Mouse (Mus musculus): ENCODE measurements around the gene Eif4enif1.
A peak's percentile ranks its signal among the peaks of the same experiment; 100 is the strongest.
"Not testable (repeated sequence)": the region's sequence is repeated elsewhere in the genome, so short reads cannot be mapped to it uniquely, and the experiment has no call there.

Eif4enif1 gene

DNA sequence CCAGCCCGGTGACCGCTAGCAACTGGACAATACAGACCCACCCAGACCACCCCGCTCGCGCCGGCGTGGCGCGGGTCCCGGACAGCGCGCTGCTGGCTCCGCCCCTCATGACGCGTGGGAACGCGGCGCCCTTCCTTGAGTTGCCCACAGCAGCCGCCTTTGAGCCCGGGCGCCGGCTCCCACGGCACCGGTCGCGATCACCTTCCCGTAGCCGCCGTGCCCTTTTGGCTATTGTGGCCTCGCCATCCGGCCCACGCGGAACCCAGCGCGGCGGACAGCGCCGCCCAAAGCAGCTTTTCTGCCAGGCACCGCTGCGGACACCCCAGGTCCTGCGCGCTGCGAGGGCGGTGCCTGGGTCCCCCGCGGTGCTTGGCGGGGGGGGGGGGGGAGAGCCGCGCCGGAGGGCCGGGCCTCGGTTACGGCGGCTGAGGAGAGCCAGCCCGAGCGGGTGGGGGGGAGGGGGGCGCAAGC is at the start of gene Eif4enif1:
TSS of gene Eif4enif1 (plus strand) at position 162 of the 471 bp plus-strand sequence.
- peak; percentile 91 for DNase-seq

DNA sequence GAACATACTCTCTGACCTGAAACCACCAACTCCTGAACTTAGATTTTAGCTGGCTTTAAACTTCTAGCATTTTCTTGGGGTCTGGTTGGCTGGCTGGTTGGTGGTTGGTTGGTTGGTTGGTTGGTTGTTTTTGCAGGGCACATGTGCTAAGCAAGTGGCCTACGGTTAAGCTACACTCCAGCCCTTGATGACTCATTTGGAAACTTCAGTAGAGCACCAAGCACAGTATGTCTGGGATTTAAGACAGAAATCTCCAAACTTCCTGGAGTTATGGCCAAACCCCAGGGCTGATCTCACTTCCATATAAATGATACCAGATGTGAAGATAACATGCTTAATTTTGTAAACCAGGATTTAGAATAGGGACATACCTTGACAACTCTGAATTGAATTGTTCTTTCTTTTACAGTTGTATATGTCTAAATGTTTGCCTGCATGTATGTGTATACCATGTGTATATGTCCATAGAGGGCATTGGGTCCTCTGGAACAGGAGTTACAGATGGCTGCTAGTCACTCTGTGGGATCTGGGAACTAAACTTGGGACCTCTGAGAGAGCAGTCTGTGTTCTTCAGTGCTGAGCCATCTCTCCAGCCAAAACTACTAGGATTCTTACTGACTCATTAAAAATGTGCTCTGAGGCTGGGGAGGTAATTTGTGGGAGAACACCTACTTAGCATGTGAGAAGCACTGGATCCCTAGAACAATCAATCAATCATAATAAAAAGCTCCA is 48.4 kb upstream of the Eif4enif1 start:
- DNase-seq: peak; percentile 73

DNA sequence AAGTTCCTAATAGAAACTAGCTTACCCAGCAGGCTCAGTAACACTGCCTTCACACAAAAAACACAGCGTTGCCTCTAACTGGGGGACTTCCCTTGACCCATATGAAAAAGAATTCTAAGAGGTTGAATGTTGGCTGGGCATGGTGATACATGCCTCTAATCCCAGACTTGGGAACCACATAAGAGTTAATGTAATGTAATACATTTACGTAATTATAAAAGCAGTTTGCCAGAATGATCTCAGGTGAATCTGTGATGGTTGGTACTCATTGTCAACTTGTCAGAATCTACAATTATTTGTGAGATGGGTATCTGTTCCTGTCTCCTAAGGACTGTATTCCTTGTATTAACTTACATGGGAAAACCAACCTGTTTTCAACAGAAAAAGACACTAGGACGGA is 45.2 kb upstream of the Eif4enif1 start:
- not testable (repeated sequence) for DNase-seq

DNA sequence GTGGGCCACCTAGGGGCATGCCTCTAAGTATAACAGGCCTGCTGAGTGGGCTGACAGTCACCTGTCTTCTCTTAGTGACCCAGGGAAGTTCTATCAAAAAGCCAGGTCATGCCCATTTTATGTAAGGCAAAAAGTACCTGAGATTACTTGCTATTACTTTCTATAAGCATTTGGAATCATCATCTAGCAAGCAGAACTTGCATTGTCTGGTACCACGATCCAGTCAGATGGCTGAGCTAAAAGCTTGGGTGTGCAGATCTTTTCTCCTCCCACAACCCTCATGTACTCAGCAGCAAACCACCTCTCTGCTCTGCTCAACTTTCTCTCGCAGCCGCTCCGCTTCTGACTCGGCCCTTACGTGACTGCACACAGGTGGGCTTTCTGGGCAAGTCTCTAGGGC is 44.2 kb upstream of the Eif4enif1 start:
- peak; percentile 61 for DNase-seq

DNA sequence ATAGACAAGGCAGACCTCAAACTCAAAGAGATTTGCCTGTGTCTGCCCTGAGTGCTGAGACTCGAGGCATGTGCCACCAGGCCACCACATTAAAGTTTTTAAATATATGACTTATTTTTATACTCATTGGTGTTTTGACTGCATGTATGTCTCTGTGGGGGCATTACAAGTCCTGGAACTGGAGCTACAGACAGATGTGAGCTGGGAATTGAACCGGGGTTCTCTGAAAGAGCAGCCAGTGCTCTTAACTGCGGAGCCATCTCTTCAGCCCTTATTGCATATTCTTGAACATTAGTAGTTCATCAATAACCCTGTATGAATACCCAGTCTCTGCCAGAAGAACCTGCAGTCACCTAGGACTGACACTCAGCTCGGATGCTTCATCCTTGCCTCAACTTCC is 43.4 kb upstream of the Eif4enif1 start:
- not testable (repeated sequence) for DNase-seq

DNA sequence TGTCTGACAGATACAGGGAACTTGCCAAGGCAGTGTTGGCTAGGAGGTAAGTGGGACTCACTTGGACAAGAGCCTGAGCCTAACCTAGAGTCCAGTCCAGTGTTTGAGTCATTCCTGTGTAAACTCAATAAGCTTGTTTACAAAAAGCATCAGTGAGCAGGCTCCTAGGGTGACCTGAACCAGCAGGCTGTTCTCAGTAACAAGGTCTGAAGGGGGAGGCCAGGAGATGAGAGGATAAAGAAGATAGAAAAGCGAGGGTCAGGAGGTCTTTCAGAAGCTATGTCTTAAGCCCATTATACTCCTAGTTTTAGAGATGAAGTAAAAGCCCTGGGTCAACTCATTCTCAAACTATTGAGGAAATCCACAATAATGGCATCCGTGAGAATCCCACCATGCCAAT is 40.8 kb upstream of the Eif4enif1 start:
- peak; percentile 59 for DNase-seq

DNA sequence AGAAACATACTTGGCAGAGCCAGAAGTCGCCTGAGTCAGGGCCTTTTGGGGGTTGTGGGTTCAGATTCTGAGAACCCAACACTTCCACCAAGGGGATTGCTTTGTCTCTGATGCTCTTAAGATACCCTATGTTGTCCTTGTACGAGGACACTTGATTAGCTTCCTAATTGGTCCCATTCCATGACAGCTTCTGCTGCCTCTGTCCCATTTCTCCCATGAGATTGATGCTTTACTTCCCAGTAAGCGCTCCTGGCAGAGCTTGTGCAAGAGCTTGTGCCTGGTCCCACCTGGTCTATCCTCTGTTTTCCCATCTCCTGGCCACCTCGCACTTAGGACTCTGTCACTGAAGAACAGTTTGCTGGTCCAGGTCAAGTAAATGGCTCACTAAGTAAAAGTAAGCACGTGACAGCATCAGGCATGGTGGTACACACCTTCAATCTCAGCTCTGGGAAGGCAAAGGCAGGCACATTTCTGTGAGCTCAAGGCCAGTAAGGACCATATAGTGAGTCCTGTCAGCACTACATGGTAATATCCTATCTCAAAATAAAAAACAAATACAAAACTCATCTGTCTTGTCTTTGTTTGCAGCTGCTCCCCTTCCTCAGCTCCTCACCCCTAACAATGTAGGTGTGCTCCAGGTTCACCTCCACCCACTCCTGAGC is 39.8 kb upstream of the Eif4enif1 start:
- DNase-seq: peak; percentile 72

DNA sequence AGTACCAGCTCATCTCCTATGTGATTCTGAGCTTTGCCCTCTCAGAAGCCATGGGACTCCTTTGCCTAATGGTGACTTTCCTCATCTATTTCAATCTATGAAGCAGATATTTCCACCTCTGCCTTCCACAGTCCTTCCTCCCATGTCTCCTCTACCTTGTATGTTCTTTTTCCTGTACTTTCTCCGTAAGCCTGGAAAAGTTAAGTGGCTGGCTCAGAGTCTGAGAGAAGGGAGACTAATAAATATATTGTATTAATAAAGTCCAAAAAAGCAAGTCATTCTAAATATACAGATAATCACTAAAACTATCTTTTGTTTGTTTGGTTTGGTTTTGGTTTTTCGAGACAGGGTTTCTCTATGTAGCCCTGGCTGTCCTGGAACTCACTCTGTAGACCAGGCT is 39.1 kb upstream of the Eif4enif1 start:
- not testable (repeated sequence) for DNase-seq

DNA sequence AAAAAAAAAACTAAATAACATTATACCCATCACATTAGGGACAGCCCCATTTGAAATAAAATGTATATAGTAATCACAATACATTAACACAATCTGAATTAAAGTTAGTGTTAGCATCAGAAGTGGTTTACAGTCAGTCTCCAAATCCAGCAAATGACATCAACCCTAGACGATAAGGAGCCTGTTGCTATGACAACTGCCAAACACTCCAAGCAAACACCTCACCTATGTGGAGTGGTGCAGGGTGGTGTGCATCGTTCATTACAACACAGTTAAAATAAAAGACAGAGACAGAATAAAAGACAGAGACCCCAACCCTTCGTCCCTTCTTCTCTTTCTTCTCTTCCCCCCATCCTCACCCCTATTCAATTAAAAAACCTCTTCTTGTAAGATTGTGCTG is 38.5 kb upstream of the Eif4enif1 start:
- DNase-seq: not testable (repeated sequence)

DNA sequence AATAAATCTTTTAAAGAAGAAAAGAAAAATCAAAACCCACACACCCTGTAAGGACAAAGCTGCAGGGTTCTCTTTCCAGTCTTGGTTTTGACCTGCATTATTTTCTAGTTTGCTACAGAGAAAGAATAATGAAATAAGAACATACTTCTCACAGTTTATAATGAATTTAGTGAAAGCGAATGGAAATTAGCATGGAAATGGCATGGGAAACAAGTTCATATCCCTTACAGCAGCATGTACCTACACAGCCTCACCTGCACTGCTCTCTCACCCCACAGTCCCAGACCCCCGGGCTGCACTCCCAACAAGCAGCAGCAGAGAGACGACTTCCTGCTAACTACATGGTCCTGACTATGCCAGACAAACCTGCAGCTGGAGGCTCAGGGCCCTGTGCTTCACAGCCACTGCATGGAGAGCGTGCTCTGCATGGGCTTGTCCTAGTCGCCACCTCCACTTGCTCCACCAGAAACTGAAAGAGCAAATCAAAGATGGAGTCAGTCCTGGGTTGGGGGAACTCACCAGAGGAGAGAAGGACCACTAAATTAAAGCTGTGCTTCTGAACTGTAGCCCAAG is 36.9 kb upstream of the Eif4enif1 start:
- DNase-seq: not testable (repeated sequence)

DNA sequence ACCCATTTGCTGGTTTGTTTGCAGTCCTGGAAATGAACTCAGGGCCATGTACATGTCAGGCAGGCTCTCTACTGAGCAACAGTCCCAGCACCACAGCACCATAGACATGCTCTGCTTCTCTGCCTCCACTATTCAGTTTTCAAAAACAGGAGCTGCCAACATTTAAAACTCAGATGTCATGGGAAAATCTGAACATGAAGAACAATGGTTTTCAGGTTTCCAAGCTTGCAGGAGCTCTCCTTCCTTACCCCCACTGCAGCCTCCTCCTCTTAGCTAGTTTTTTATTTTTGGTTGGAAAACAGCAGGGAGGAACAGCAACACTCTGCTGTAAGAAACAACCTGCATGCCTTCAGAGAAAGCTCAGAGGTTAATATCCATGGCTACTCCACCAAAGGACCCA is 35.9 kb upstream of the Eif4enif1 start:
- not testable (repeated sequence) for DNase-seq

DNA sequence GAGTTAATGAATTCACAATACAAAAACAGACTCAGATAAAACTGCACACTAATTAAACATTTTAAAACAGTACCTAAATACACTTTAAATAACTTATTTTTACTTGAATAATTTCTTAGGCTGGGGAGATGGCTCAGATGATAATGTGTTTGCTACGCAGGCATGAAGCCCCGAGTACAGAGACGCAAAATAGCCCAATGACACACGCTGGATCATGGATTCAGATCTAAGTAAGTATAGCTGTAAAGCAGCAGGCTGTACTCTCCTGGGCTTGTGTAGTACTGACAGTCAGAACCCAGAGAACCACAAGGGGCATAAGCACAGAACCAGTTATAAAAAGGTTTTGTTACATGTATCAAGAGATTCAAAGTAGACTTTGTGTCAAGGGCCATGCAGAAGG is 35.1 kb upstream of the Eif4enif1 start:
- not testable (repeated sequence) for DNase-seq

DNA sequence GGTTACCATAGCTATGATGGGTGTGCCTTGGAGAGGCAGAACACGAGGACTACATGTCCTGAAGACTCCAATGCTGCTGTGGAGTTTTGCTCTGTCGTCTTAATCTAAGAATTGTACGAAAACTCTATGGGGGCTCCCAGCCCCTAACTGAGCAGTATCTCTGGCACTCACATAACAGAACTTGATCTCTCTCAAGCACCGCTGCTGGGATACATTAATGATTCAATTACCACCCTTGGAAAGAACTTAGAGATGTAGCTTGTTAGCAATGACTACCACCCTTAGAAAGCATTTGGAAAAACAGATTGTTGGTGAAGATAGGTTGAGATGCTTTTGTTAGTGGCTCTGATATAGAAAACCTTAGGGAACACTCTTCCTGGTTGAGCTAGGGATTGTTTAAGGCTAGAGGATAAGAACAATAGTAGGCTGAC is 34.6 kb upstream of the Eif4enif1 start:
- peak; percentile 48 for DNase-seq

DNA sequence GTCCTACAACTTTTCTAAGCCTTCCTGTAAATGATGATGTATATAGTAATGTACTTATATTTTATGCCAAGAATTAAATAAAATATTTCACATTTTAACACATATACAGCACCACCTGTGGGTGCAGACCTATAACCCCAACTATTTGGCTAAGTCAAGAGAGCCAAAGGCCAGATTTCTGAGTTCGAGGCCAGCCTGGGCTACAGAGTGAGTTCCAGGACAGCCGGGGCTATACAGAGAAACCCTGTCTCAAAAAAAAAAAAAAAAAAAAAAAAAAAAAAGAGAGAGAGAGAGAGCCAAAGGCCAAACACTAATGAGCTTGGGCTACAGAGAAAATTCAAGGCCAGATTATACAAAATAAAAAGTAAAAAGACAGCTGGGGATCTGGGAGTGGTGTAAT is 33.1 kb upstream of the Eif4enif1 start:
- not testable (repeated sequence) for DNase-seq

DNA sequence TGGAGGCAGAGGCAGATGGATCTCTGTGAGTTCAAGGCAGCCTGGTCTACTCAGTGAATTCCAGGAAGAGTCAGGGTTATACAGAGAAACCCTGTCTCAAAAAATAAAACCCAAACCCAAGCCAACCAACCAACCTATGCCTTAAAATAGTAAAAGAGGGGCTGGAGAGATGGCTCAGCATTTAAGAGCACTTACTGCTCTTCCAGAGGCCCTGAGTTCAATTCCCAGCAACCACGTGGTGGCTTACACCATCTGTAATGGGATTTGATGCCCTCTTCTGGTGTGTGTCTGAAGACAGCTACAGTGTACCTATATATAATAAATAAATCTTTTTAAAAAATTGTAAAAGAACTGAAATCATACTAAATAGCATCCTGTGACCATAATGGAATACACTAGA is 30.3 kb upstream of the Eif4enif1 start:
- DNase-seq: peak; percentile 43

DNA sequence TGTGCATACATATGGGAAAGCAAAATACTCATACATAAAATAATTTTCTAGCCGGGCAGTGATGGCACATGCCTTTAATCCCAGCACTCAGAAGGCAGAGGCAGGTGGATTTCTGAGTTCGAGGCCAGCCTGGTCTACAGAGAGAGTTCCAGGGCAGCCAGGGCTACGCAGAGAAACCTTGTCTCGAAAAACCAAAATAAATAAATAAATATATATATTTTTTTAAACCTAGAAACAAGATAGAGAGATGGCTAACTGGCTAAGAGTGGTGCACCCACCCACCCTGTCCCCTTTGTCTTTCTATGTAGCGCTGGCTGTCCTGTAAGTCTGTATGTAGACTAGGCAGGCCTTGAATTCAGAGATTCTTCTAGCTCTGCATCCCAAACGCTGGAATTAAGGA is 29.7 kb upstream of the Eif4enif1 start:
- DNase-seq: not testable (repeated sequence)

DNA sequence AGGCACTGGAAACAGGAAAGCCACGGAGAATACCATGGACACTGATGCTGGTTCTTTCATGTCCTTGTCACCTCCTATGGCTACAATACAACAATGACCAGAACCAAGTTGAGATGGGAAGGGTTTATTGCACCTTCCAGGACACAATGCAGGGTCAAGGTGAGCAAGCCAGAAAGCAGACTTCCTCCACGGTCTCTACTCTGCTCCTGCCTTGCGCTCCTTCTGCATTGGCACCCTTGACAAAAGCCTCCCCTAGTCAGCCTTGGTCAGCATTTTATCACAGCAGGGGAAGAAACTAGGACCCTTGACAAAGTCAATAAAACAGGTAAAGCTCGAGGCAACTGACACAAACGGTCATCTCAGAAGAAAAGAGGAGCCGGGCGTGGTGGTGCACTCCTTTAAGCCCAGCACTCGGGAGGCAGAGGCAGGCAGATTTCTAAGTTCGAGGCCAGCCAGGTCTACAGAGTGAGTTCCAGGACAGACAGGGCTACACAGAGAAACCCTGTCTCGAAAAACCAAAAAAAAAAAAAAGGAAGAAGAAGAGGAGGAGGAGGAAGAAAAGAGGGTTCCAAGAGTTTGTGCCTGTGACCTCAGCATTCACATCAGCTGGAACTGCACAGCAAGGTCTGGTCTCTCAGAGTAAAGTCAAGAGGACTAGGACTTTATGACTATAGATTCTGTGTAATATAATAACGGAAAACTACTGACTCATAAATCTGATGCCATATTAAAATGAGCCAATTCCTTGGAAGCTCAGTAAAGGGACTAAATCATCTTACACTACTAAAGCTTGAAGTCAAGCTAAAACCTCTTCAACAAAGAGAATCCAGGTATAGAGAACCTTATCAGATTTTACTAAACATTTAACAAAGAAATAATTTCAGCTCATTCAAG is 28.5 kb upstream of the Eif4enif1 start:
- DNase-seq: peak; percentile 78

DNA sequence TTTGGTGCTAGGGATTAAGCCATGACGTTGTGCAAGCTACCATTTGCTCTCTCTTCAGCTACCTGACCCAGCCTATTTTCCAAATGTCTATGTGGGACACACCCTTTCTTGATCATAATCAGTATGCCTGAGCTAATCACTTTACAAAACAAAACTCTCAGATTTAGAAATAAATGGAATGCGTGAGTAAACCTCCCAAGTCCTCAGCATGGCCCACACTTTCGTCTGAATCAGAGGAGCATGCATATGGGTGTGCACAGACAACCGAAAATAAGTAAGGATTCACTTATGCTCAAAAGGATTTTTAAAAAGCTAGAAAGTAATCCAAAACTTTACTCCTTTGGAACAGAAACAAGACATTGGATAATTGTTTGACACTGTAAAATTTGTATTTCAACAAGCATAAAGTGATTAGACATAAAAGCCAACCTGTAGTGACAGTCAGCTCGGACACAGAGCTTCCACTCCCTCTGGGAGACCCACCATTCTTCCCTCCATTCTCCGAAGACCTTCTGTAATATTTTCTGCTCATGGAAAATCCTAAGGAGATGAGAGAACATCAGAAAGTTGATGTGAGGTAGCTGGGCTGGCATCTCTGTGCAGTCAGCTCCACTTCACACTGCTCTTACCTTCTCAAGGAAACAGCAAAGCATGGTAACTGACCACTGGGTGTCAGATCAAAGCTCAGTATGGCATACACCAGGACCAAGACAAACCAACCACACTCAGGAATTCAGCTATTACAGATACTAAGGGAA is 23.0 kb upstream of the Eif4enif1 start:
- not testable (repeated sequence) for DNase-seq

DNA sequence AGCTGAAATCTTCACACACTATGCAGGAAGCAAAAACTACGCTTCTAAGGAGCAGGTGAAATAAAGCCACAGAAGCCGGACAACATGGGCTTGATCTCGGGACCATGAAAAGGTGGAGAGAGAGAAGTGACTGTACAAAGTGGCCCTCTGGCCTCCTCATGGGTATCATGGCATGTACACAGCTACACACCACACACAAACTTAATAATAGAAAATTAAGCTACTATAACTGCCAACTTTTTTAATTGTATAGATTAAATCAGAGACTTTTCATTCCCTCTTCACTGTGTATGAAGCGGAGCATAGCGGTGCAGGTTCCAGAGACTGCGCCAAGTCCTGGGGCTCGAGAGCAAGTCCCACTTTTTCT is 22.5 kb upstream of the Eif4enif1 start:
- DNase-seq: not testable (repeated sequence)

DNA sequence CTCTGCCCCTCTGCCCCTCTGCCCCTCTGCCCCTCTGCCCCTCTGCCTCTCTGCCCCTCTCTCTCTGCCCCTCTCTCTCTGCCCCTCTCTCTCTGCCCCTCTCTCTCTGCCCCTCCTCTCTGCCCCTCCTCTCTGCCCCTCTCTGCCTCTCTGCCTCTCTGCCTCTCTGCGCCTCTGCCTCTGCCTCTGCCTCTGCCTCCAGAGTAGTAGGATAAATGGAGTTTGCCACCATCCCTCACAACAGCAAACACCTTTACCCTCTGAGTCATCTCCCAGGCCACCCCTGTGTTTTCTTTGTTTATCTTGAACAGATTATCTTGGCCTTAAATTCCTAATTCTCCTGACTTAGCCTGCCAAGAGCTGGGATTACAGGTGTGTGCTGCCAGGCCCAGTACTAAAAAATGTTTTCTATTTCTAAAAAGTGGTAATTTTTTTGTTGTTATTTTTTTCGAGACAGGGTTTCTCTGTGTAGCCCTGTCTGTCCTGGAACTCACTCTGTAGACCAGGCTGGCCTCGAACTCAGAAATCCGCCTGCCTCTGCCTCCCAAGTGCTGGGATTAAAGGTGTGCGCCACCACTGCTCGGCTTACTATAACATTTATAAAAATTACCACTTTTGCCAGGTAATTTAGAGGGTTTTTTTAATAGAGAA is 21.6 kb upstream of the Eif4enif1 start:
- DNase-seq: not testable (repeated sequence)

DNA sequence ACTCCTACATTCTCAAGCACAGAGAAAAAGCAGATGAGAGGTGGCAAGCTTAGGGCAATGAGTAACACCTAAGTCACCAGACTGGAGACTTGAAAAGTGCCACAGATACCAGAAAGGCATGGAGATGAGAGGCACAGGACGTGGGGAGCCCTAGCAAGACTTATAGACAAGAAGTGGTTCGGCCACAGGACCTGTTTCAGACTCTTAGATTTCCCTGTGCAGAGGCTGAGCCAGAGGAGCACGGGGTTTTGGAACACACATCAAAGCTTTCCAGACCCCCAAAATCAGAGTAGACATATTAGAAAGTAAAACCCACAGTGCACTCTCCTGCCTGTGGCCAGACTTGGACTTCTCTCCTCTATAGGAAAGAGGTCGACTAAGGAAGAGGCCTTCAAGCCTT is 20.9 kb upstream of the Eif4enif1 start:
- peak; percentile 81 for DNase-seq

DNA sequence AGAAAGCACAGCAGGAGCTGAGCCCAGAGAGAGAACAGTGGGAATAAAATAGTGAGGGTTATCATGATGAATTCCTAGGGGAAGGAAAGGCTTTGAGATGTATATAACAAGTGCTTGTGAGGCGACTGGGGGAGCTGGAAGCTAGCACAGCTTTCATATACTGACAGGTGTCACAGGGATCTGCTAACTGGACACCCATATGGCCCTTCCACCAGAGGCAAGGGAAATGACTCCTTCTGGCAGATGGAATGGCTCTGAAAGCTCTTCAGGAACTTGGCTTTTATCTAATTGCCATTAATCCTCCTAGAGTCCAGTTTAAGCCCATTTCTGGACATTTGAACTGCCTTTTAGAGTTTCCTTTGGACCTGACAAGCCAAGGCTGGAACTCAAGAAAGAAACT is 20.2 kb upstream of the Eif4enif1 start:
- DNase-seq: not testable (repeated sequence)

Data from layer of hippocampus, adult 9-11 months (tissue).